Mouse (Mus musculus) C2C12 (cell line): ENCODE results near the gene Phlda2.

ENCODE experiments used
- CEBPB ChIP-seq: IDR thresholded peaks from one replicate; pipeline ENCODE4 v1.6.1; 2011; ENCODE audit warnings: low read depth, mild to moderate bottlenecking, control low read depth, moderate library complexity
- CTCF ChIP-seq: IDR thresholded peaks from one replicate; pipeline ENCODE4 v1.5.1; 2011; ENCODE audit not compliant: control insufficient read depth, insufficient read depth, insufficient read length
- MAX ChIP-seq: IDR thresholded peaks from one replicate; pipeline ENCODE4 v1.6.1; 2011; ENCODE audit warnings: mild to moderate bottlenecking, control low read depth
- MYOD1 ChIP-seq: IDR thresholded peaks from one replicate; pipeline ENCODE4 v1.6.1; 2011; ENCODE audit warnings: low read depth; ENCODE audit not compliant: control insufficient read depth, insufficient read length
- MYOG ChIP-seq: IDR thresholded peaks from one replicate; pipeline ENCODE4 v1.6.1; 2011; ENCODE audit not compliant: control insufficient read depth, insufficient read length; ENCODE audit errors: extremely low read depth
- USF1 ChIP-seq: IDR thresholded peaks from one replicate; pipeline ENCODE4 v1.6.1; 2011; ENCODE audit warnings: low read depth, mild to moderate bottlenecking, control low read depth, moderate library complexity

DNA sequence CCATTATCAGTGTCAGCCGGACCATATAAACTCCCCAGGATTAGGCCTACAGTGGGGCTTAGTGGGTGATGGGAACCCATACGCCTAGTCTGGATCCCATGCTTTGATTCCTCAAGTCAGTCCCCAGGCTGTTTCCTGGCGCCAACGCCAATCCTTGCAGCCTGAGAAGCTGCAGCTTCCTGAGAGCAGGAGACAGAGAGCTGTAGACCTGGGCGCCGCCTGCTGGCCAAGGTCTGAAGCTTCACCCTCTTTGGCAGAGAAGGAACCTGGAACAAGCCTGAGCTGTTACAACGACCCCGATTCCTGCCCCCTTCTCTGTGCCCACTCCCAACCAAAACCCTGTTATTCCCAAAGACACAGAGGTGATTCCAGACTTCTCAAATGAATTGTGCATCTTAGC is 33.0 kb downstream of the Phlda2 start:
- TF ChIP-seq CTCF (peak; percentile 69), MAX (no peak), MYOD1 (no peak), CEBPB (no peak), MYOG (no peak), USF1 (no peak)
